Mouse (Mus musculus) liver, embryonic 14.5 days (tissue): ENCODE data around the gene Plekha7.

Experiments used
- CTCF ChIP-seq: IDR thresholded peaks from 2 replicates; pipeline ENCODE4 v1.5.1; 2016; ENCODE audit warnings: antibody characterized with exemption, low read depth, control low read depth
- EP300 ChIP-seq: IDR thresholded peaks from 2 replicates; pipeline ENCODE4 v1.6.1; 2016; ENCODE audit warnings: antibody characterized with exemption, low read depth

DNA sequence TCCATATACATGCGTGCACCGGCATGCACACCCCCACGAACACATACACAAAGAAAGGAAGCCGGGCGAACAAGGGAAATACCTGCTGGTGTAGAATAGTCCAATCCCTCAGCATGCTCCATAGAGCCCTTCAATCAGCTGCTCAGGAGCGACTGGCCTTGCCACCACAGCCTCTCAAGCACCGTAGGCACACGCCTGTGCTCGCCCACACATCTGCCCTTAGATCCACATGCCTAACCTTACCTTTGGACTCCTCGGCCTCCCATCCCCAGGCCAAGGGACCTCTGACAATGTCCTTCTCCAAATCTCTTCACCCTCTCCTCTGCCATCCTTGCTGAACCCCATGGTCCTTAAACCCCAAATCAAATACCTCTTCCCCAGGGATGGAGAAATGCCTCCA, 50.2 kb downstream of the Plekha7 start:
- TF ChIP-seq CTCF (no peak), EP300 (no peak)
